Mouse (Mus musculus): ENCODE results near the gene Arhgef26. TPM values are rescaled to one million over a fixed set of nuclear protein-coding genes. Genes with fewer than 3 reads are reported as not detected.

Gene Arhgef26
- 9.8 and 10.3 TPM in 2 replicates for polyA plus RNA-seq (2015; fragmentation: Nextera tagmentation; extraction: Ambion mirVana)

- H3K4me2 ChIP-seq: peak within 1 kb of the TSS; percentile 83
- no peaks in the 10 kb centered on the region for H3K36me3 ChIP-seq (ENCODE audit: poor library complexity, severe bottlenecking)
- ATAC-seq: no peak
- H3K27me3 ChIP-seq: peaks cover 5% of the 10 kb centered on the region; the same call in 1 of the 2 replicates
- WGBS: 84% methylated on average over 3 of the region's 3 CpGs
- peak within 1 kb of the TSS; percentile 80 for H3K9ac ChIP-seq
- H3K9me3 ChIP-seq (replicated peaks): no peaks in the 10 kb centered on the region
- H3K27ac ChIP-seq: peak within 1 kb of the TSS; percentile 48
- H3K4me3 ChIP-seq: peak within 1 kb of the TSS; percentile 78
- peaks cover 17% of the 10 kb centered on the region for H3K4me1 ChIP-seq
Observed at GRCm38 (mm10) chr3:62338044-62338443, at the start of gene Arhgef26. Gene Arhgef26 (plus strand): TSS chr3:62338344.

- no peaks in the 10 kb centered on the region for H3K36me3 ChIP-seq (ENCODE audit: poor library complexity, severe bottlenecking)
- no peak overlapping the region for H3K4me2 ChIP-seq
- no peak overlapping the region for H3K9ac ChIP-seq
- H3K4me1 ChIP-seq: no peaks in the 10 kb centered on the region
- H3K4me3 ChIP-seq: no peak overlapping the region
- no peaks in the 10 kb centered on the region for H3K27me3 ChIP-seq
- no peaks in the 10 kb centered on the region for H3K9me3 ChIP-seq (replicated peaks)
- ATAC-seq: 0 out of 2 replicates have a peak, but pooled peaks have one; percentile 30
- H3K27ac ChIP-seq: no peak overlapping the region
- 96% methylated on average over 3 of the region's 3 CpGs for WGBS
Observed at GRCm38 (mm10) chr3:62310493-62310892, 27.7 kb upstream of the Arhgef26 start.

GRCm38 (mm10) chr3:62311224-62311623 is 26.9 kb upstream of the Arhgef26 start:
- no peak overlapping the region for H3K4me3 ChIP-seq
- no peak overlapping the region for H3K27ac ChIP-seq
- no peaks in the 10 kb centered on the region for H3K27me3 ChIP-seq
- H3K9ac ChIP-seq: no peak overlapping the region
- H3K4me2 ChIP-seq: no peak overlapping the region
- no peaks in the 10 kb centered on the region for H3K4me1 ChIP-seq
- no peaks in the 10 kb centered on the region for H3K36me3 ChIP-seq (ENCODE audit: poor library complexity, severe bottlenecking)
- 89% methylated on average over 5 of the region's 5 CpGs for WGBS
- 0 out of 2 replicates have a peak, but pooled peaks have one; percentile 10 for ATAC-seq
- H3K9me3 ChIP-seq (replicated peaks): no peaks in the 10 kb centered on the region

- Histone ChIP-seq H3K9me3 (replicated peaks) (no peaks in the 10 kb centered on the region), H3K9ac (no peak overlapping the region), H3K36me3 (ENCODE audit: poor library complexity, severe bottlenecking) (no peaks in the 10 kb centered on the region), H3K4me3 (no peak overlapping the region), H3K27ac (no peak overlapping the region), H3K27me3 (no peaks in the 10 kb centered on the region), H3K4me1 (0 out of 2 replicates have a peak, but pooled peaks cover 3% of the 10 kb centered on the region), H3K4me2 (no peak overlapping the region)
- no peak for ATAC-seq
- 63% methylated on average over 1 of the region's 1 CpGs for WGBS
Observed at GRCm38 (mm10) chr3:62324708-62325107, 13.4 kb upstream of the Arhgef26 start.

GRCm38 (mm10) chr3:62327903-62328302 is 10.2 kb upstream of the Arhgef26 start:
- H3K9me3 ChIP-seq (replicated peaks): no peaks in the 10 kb centered on the region
- H3K4me2 ChIP-seq: no peak overlapping the region
- H3K27me3 ChIP-seq: no peaks in the 10 kb centered on the region
- WGBS: 24% methylated on average over 2 of the region's 2 CpGs
- H3K9ac ChIP-seq: no peak overlapping the region
- H3K27ac ChIP-seq: no peak overlapping the region
- ATAC-seq: peak; percentile 62
- H3K36me3 ChIP-seq (ENCODE audit: poor library complexity, severe bottlenecking): no peaks in the 10 kb centered on the region
- 0 out of 2 replicates have a peak, but pooled peaks cover 3% of the 10 kb centered on the region for H3K4me1 ChIP-seq
- H3K4me3 ChIP-seq: no peak overlapping the region

GRCm38 (mm10) chr3:62338461-62338853 is 313 bp downstream of the Arhgef26 start:
- ATAC-seq: no peak
- peak overlapping the region; percentile 83 for H3K4me2 ChIP-seq
- peak overlapping the region; percentile 80 for H3K9ac ChIP-seq
- no peaks in the 10 kb centered on the region for H3K9me3 ChIP-seq (replicated peaks)
- no peaks in the 10 kb centered on the region for H3K36me3 ChIP-seq (ENCODE audit: poor library complexity, severe bottlenecking)
- H3K4me1 ChIP-seq: peaks cover 17% of the 10 kb centered on the region
- H3K27ac ChIP-seq: no peak overlapping the region
- H3K27me3 ChIP-seq: peaks cover 5% of the 10 kb centered on the region; the same call in 1 of the 2 replicates
- 1% methylated on average over 17 of the region's 17 CpGs for WGBS
- peak overlapping the region; percentile 78 for H3K4me3 ChIP-seq

- H3K4me2 ChIP-seq: peak overlapping the region; percentile 83
- H3K36me3 ChIP-seq (ENCODE audit: poor library complexity, severe bottlenecking): no peaks in the 10 kb centered on the region
- peak overlapping the region; percentile 80 for H3K9ac ChIP-seq
- H3K27me3 ChIP-seq: peaks cover 5% of the 10 kb centered on the region; the same call in 1 of the 2 replicates
- peak; percentile 95 for ATAC-seq
- H3K4me1 ChIP-seq: peaks cover 17% of the 10 kb centered on the region
- 1% methylated on average over 67 of the region's 68 CpGs for WGBS
- H3K27ac ChIP-seq: peak overlapping the region; percentile 48
- H3K4me3 ChIP-seq: peak overlapping the region; percentile 78
- no peaks in the 10 kb centered on the region for H3K9me3 ChIP-seq (replicated peaks)
Observed at GRCm38 (mm10) chr3:62338854-62339515, 841 bp downstream of the Arhgef26 start.

- Histone ChIP-seq H3K4me2 (peak overlapping the region; percentile 83), H3K36me3 (ENCODE audit: poor library complexity, severe bottlenecking) (no peaks in the 10 kb centered on the region), H3K27me3 (peaks cover 5% of the 10 kb centered on the region; the same call in 1 of the 2 replicates), H3K4me3 (peak overlapping the region; percentile 78), H3K4me1 (peaks cover 17% of the 10 kb centered on the region), H3K9ac (peak overlapping the region; percentile 80), H3K9me3 (replicated peaks) (no peaks in the 10 kb centered on the region), H3K27ac (peak overlapping the region; percentile 48; the same call in 1 of the 2 replicates)
- ATAC-seq: peak; percentile 65
- under 1% methylated on average over 53 of the region's 53 CpGs for WGBS
Observed at GRCm38 (mm10) chr3:62339516-62340051, 1.4 kb downstream of the Arhgef26 start.

GRCm38 (mm10) chr3:62340154-62340760 is 2.1 kb downstream of the Arhgef26 start:
- ATAC-seq: no peak
- WGBS: 8% methylated on average over 16 of the region's 16 CpGs
- H3K27ac ChIP-seq: no peak overlapping the region
- peak overlapping the region; percentile 83 for H3K4me2 ChIP-seq
- H3K36me3 ChIP-seq (ENCODE audit: poor library complexity, severe bottlenecking): 0 out of 2 replicates have a peak, but pooled peaks cover 2% of the 10 kb centered on the region
- H3K9me3 ChIP-seq (replicated peaks): no peaks in the 10 kb centered on the region
- H3K27me3 ChIP-seq: peaks cover 5% of the 10 kb centered on the region; the same call in 1 of the 2 replicates
- H3K4me3 ChIP-seq: peak overlapping the region; percentile 78
- H3K9ac ChIP-seq: peak overlapping the region; percentile 80
- H3K4me1 ChIP-seq: peaks cover 17% of the 10 kb centered on the region

GRCm38 (mm10) chr3:62340861-62341260 is 2.7 kb downstream of the Arhgef26 start:
- peaks cover 17% of the 10 kb centered on the region for H3K4me1 ChIP-seq
- H3K27ac ChIP-seq: no peak overlapping the region
- H3K4me3 ChIP-seq: peak overlapping the region; percentile 78
- 0 out of 2 replicates have a peak, but pooled peaks cover 2% of the 10 kb centered on the region for H3K36me3 ChIP-seq (ENCODE audit: poor library complexity, severe bottlenecking)
- ATAC-seq: no peak
- peak overlapping the region; percentile 83 for H3K4me2 ChIP-seq
- H3K9ac ChIP-seq: no peak overlapping the region; the same call in 1 of the 2 replicates
- WGBS: 5% methylated on average over 2 of the region's 2 CpGs
- H3K27me3 ChIP-seq: peaks cover 5% of the 10 kb centered on the region; the same call in 1 of the 2 replicates
- no peaks in the 10 kb centered on the region for H3K9me3 ChIP-seq (replicated peaks)

- Histone ChIP-seq H3K9ac (no peak overlapping the region), H3K27me3 (peaks cover 5% of the 10 kb centered on the region; the same call in 1 of the 2 replicates), H3K4me3 (peak overlapping the region; percentile 78), H3K4me2 (peak overlapping the region; percentile 83), H3K36me3 (ENCODE audit: poor library complexity, severe bottlenecking) (0 out of 2 replicates have a peak, but pooled peaks cover 2% of the 10 kb centered on the region), H3K9me3 (replicated peaks) (no peaks in the 10 kb centered on the region), H3K27ac (no peak overlapping the region), H3K4me1 (peaks cover 17% of the 10 kb centered on the region)
- ATAC-seq: no peak
- 22% methylated on average over 3 of the region's 3 CpGs for WGBS
Observed at GRCm38 (mm10) chr3:62341496-62342205, 3.5 kb downstream of the Arhgef26 start.
